Mouse (Mus musculus) neural tube, embryonic 10.5 days (tissue): ENCODE results near the gene Mcm2.

Experiments used
- DNase-seq: peaks from one replicate; pipeline ENCODE4 v3.0.0-alpha.2; 2017; ENCODE audit warnings: low spot score; ENCODE audit errors: extremely low spot score

The Mcm2 gene

DNA sequence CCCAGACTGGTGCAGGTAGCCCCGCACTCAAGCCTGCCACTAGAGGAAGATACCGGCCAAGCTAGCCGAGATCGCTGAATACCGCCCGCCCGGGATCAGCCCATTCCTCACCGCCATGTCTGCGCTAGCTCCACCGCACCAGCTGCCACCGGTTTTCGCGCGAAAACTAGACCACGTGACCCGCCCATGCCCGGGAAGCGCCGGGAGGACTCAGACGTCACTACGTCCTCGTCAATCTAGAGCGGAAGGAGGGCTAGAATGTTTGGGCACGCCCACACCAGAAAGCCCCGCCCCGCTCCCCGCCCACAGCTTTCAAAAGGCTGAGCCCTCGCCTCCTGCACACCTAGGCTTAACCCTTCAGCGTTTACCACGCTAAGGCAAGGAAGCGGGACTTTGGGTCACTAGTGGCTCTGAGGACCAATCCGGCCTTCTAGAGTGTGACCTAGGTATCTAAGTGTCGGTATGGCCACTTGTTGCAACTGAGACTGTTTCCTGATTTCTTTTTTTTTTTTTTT lies at the start of gene Mcm2:
TSS of gene Mcm2 (minus strand) at position 247 of the 515 bp plus-strand sequence.
- peak; percentile 99 for DNase-seq

DNA sequence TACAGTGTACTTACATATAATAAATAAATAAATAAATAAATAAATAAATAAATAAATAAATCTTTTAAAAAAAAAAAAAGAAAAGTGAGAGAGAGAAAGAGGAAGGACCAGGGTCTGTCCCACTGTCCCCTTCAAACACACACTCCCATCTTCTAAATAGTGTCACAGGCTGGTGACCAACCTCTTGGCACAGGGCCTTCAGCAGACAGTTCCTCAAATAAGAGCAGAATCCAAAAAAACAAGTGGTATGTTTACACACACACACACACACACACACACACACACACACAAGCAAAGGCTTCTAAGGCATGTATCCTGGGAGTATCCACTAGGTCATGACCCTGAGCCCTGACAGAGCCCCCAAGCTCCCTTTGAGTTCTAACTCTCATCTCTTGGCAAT lies 49.2 kb upstream of the Mcm2 start:
- DNase-seq: no peak

DNA sequence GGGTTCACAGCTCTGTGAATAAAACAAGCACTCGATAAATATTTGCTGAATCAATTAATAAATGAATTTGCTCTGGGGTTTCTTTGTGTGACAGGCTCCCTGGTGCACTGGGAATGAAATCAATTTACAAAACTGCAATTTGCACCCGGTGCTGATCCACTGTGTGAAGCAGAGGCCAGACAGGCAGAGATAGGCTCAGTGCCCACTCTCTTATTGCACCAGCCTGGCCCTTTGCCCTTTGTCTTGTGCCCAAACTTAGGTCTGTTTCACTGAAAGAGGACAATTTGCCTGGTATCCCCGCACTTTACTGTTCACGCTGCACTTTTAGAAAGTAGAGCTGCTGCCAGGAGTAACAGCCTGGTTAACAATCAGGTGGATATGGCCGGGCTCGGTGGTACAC lies 47.9 kb upstream of the Mcm2 start:
- DNase-seq: no peak

GRCm38 (mm10) chr6:88943666-88944065 lies 45.1 kb upstream of the Mcm2 start:
- no peak for DNase-seq

DNA sequence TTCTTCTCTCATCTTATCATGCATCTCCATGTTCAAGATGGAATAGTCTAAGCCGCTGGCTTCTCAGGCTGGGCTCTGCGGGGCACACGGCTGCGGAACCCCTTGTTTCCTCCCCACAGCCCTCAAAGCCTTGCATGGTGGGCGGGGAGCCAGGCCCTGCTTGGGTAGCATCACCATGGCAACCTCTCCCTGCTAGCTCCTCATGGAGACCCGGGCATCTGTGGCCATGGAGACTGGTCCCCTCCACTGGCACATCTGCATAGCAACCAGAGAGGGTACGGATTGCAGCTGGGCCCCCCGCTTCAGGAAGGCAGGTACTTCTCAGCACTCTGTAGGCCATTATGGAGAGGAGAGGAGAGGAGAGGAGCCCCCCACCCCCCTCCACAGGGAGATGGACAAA lies 44.0 kb upstream of the Mcm2 start:
- DNase-seq: peak; percentile 70

- DNase-seq: no peak
Observed at GRCm38 (mm10) chr6:88941628-88942027, 43.0 kb upstream of the Mcm2 start.

DNA sequence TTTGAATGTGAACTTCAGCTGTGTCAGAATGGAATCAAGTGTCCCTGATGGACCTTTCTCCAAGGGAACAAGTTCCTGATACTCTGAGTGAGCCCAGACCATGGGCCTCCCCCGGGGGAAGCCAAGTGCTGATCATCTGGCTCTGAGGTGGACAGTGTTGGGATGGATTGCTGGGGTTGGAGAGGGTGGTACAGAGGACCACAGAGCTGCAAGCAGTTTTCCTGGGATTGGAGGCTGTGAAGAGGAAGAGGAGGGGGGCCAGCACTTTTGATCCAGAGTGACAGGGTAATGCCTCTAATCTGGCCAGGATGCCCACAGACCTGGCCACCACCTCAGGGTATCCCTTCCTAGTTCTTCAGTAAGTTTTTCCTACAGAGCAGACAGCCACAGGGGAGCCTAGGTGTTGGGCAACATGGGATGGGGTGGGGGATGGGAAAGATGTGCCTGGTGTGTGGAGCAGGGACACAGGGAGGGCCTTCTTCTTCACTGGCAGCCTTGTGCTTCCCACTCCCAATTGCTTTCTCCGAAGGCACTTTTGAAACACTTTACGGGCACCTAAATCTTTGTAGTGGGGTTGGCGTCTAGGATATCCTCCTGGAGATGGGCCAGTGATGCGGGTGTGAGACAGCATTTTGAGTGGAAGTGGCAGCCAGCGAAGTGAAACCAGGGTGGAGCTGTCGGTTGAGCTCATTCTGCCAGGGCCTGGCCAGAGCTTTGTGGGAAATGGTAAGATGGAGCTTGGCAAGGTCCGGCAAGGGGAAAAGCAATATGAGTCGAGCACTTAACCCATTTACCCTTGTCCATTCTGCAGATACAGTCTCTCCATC lies 41.7 kb upstream of the Mcm2 start:
- no peak for DNase-seq

- DNase-seq: no peak
Observed at GRCm38 (mm10) chr6:88939281-88940089, 40.9 kb upstream of the Mcm2 start.

GRCm38 (mm10) chr6:88938664-88939055 lies 40.1 kb upstream of the Mcm2 start:
- no peak for DNase-seq

- no peak for DNase-seq
Observed at GRCm38 (mm10) chr6:88937971-88938663, 39.5 kb upstream of the Mcm2 start.

- DNase-seq: no peak
Observed at GRCm38 (mm10) chr6:88937214-88937549, 38.6 kb upstream of the Mcm2 start.

DNA sequence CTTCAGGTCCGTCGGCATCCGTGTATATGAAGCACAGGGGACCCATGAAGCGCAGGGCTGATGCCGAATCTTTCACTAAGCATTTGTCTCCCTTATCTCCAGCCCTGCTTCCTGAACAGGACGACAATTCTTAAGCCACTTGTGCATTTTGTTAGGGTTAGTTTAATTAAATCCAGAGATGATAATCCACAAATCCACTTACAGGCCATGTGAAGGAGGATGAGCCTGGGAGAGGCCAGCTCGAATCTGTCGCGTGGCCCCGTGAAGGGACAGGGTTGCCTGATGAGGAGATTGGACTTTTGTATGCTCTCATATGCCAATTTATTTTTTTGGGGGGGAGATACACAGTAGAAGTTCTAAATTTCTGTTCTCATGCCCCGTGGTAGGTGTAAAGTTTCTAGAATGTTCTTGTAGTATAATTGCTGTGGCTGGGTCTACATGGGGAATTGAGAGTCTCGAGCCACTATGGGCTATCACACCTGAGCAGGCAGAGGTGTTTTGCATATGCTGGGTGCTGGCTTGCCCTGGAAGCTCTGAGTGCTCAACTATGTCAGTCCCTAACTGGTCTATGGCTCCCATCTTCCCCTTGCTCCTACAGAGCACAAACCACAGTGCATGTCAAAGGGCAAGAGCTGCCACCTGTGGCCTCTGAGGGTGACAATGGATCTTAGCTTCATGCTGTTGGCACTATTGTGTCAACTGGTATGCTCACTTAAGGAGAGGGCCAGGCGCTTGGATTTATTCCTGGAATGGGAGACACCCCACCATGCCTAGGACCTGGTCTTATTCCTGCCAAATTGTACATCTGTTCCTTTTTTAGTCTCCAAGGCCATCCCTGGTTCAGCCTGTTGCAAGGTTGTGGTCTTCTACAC lies 38.0 kb upstream of the Mcm2 start:
- DNase-seq: no peak

DNA sequence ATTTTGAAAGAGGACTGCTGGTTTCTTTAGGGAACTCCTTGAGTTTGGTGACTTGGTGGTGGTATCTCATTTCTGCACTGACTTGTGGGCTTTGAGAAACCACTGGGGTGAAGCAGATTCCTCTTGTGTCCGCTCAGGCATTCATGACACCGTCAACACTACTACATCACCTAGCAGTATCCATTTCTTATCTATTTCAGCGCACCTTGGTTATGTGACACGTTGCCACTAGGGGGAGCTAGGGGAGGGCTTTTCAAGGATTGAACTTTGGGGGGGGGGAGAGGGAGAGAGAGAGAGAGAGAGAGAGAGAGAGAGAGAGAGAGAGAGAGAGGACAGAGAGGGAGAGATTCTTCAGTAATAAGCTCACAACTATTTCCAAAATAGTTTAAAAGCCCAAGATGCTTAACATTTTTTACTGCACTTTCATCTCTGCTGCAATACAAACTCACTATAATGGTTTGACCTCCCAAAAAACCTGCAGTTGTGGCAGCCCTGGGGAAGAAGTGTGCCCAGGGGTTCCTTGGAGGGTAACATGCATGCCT lies 37.2 kb upstream of the Mcm2 start:
- DNase-seq: no peak

GRCm38 (mm10) chr6:88934816-88935215 lies 36.2 kb upstream of the Mcm2 start:
- no peak for DNase-seq

- no peak for DNase-seq
Observed at GRCm38 (mm10) chr6:88934132-88934531, 35.6 kb upstream of the Mcm2 start.

GRCm38 (mm10) chr6:88931449-88931848 lies 32.9 kb upstream of the Mcm2 start:
- no peak for DNase-seq

GRCm38 (mm10) chr6:88930049-88930448 lies 31.5 kb upstream of the Mcm2 start:
- DNase-seq: no peak

- DNase-seq: no peak
Observed at GRCm38 (mm10) chr6:88929451-88929850, 30.9 kb upstream of the Mcm2 start.

DNA sequence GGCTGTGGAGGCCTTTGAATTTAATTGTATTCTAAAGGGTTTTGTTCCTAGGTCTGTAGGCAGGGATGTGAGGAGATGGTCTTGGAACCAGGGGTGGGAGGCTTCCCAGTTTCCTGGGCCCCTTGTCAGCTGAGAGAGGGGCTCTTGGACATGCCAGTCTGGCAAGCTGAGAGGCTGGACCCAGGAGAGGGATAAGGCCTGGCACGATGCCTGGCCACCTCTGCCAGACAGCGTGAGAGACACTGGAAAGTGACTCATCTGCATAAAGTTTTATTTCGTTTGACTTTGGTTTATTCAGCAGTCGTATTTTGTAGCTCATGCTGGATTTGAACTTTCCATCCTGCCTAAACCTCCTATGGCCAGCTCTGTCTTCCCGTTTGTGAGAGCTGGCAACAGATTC lies 30.0 kb upstream of the Mcm2 start:
- no peak for DNase-seq

GRCm38 (mm10) chr6:88928026-88928425 lies 29.4 kb upstream of the Mcm2 start:
- DNase-seq: no peak

DNA sequence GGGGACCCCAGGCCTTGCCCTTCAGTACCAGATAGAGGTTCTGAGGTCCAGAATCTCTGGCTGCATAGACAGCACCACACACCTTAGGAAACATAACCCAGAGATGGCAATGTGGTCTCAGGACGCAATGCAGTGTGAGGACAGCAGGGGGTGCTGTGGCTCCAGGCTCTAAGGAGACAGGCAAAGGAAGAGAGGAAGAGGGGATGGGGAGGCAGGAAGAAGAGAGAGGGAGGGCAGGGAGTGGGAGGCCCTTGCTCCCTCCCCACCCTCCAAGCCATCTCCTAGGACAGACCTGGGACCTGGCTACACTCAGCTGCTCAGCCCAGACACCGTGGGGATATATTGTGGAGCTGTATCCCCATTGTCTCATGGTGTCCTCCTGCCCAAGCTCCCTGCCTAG lies 29.0 kb upstream of the Mcm2 start:
- peak; percentile 83 for DNase-seq
